Mouse (Mus musculus) mouse trophoblast stem cell (cell line): ENCODE data around the gene Limk1.

Experiments used
- in situ Hi-C, 2 experiments: fragments of 300-500 bp; cut with MseI, MboI; formaldehyde crosslinking; loops; 2 replicates in 1 of 2; 3 replicates in 1 of 2; pipeline ENCODE4 v1.15.1; 2025

Gene Limk1

GRCm38 (mm10) chr5:134688086-134688717 lies at the start of gene Limk1:
Gene Limk1, minus strand, starts transcription at chr5:134688598.
- in situ Hi-C loops: no loop called here

GRCm38 (mm10) chr5:134734920-134735319 lies 46.5 kb upstream of the Limk1 start:
- in situ Hi-C loops: no loop called here

GRCm38 (mm10) chr5:134734072-134734471 lies 45.7 kb upstream of the Limk1 start:
- in situ Hi-C loops: no loop called here

GRCm38 (mm10) chr5:134733241-134733640 lies 44.8 kb upstream of the Limk1 start:
- in situ Hi-C loops: no loop called here

GRCm38 (mm10) chr5:134729124-134729523 lies 40.7 kb upstream of the Limk1 start:
- in situ Hi-C loops: no loop called here

GRCm38 (mm10) chr5:134728535-134728934 lies 40.1 kb upstream of the Limk1 start:
- in situ Hi-C loops: no loop called here

- in situ Hi-C loops: no loop called here
Measured at GRCm38 (mm10) chr5:134727001-134727639, 38.7 kb upstream of the Limk1 start.

- in situ Hi-C loops: no loop called here
Measured at GRCm38 (mm10) chr5:134725299-134725698, 36.9 kb upstream of the Limk1 start.

- in situ Hi-C loops: no loop called here
Measured at GRCm38 (mm10) chr5:134720058-134720457, 31.7 kb upstream of the Limk1 start.

- in situ Hi-C loops: no loop called here
Measured at GRCm38 (mm10) chr5:134711076-134711475, 22.7 kb upstream of the Limk1 start.

GRCm38 (mm10) chr5:134709275-134709674 lies 20.9 kb upstream of the Limk1 start:
- in situ Hi-C loops: loop anchor here in 1 of 2 experiments (10.0 kb wide), 1 partner anchor 54 kb away; no protein-coding TSS in a partner anchor

GRCm38 (mm10) chr5:134704157-134704556 lies 15.8 kb upstream of the Limk1 start:
- in situ Hi-C loops: loop anchor here in 1 of 2 experiments (10.0 kb wide), 1 partner anchor 49 kb away; no protein-coding TSS in a partner anchor

- in situ Hi-C loops: no loop called here
Measured at GRCm38 (mm10) chr5:134695539-134695938, 7.1 kb upstream of the Limk1 start.

GRCm38 (mm10) chr5:134695082-134695481 lies 6.7 kb upstream of the Limk1 start:
- in situ Hi-C loops: no loop called here

- in situ Hi-C loops: no loop called here
Measured at GRCm38 (mm10) chr5:134692704-134693103, 4.3 kb upstream of the Limk1 start.

- in situ Hi-C loops: no loop called here
Measured at GRCm38 (mm10) chr5:134688718-134689284, 403 bp upstream of the Limk1 start.

GRCm38 (mm10) chr5:134687187-134687586 lies 1.2 kb downstream of the Limk1 start:
- in situ Hi-C loops: no loop called here

- in situ Hi-C loops: no loop called here
Measured at GRCm38 (mm10) chr5:134686541-134686940, 1.9 kb downstream of the Limk1 start.

- in situ Hi-C loops: no loop called here
Measured at GRCm38 (mm10) chr5:134684398-134684797, 4.0 kb downstream of the Limk1 start.

- in situ Hi-C loops: no loop called here
Measured at GRCm38 (mm10) chr5:134683813-134684212, 4.6 kb downstream of the Limk1 start.

- in situ Hi-C loops: no loop called here
Measured at GRCm38 (mm10) chr5:134680238-134680637, 8.2 kb downstream of the Limk1 start.

- in situ Hi-C loops: no loop called here
Measured at GRCm38 (mm10) chr5:134678827-134679546, 9.4 kb downstream of the Limk1 start.
